Mouse (Mus musculus) bone marrow macrophage, adult 2 months (primary cell): ENCODE data around the gene Zmynd11. TPM values are rescaled to one million over a fixed set of nuclear protein-coding genes. Genes with fewer than 3 reads are reported as not detected.

Source experiments
- H3K27ac ChIP-seq: 2 replicates; pipeline ENCODE4 v1.5.1; 2012; ENCODE audit warnings: low read depth, low read length; ENCODE audit not compliant: insufficient read depth
- H3K4me1 ChIP-seq: 2 replicates; pipeline ENCODE4 v1.6.1; 2012; ENCODE audit warnings: low read length; ENCODE audit not compliant: control insufficient read depth, insufficient read depth
- H3K4me3 ChIP-seq: 2 replicates; pipeline ENCODE4 v1.5.1; 2012; ENCODE audit warnings: mild to moderate bottlenecking, low read length, moderate library complexity; ENCODE audit not compliant: insufficient read depth
- CTCF ChIP-seq: IDR thresholded peaks from 2 replicates; pipeline ENCODE4 v1.5.1; 2012; ENCODE audit warnings: low read depth, mild to moderate bottlenecking, low read length, moderate library complexity
- POLR2A ChIP-seq: IDR thresholded peaks from 2 replicates; pipeline ENCODE4 v1.6.1; 2012; ENCODE audit warnings: mild to moderate bottlenecking, low read depth, low read length, borderline replicate concordance
- polyA plus RNA-seq: library from polyadenylated mRNA; stranded (reverse); fragments of >200 nt; gene quantifications from 2 replicates; pipeline ENCODE4 v1.2.4, GENCODE M21; 2012; ENCODE audit not compliant: missing spikeins, insufficient read depth, insufficient read length

Zmynd11 gene
- polyA plus RNA-seq, 1 experiment: 74.8 TPM

- Histone ChIP-seq H3K4me1 (no peaks in the 10 kb centered on the region), H3K4me3 (no peak overlapping the region), H3K27ac (no peak overlapping the region)
- TF ChIP-seq POLR2A (no peak), CTCF (no peak)
Measured at GRCm38 (mm10) chr13:9729073-9729472, 36.1 kb downstream of the Zmynd11 start.

DNA sequence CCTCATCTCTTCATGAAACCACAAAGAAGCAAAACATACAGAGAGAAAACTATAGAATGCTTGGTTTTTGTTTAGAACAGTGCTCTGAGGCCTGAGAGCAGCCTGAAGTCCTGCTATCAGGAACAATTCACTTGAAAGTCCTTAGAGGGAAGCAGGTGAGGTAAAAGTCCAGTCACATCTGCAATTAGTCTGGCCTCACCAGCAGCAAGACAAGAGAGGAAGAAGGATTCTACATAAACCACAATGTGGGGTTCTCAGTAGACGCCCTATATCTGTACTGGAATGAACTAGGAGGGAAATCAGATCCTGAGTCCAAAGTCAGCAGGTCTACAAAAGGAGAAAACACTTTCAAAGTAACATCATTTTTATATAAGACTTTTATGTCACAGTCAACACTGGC lies 49.9 kb downstream of the Zmynd11 start:
- 0 out of 2 replicates have a peak, but pooled peaks cover 3% of the 10 kb centered on the region for H3K4me1 ChIP-seq
- TF ChIP-seq CTCF (no peak), POLR2A (no peak)
- no peak overlapping the region for H3K27ac ChIP-seq
- no peak overlapping the region for H3K4me3 ChIP-seq

- Histone ChIP-seq H3K4me1 (0 out of 2 replicates have a peak, but pooled peaks cover 3% of the 10 kb centered on the region), H3K27ac (no peak overlapping the region), H3K4me3 (no peak overlapping the region)
- TF ChIP-seq POLR2A: no peak
- TF ChIP-seq CTCF: no peak
Measured at GRCm38 (mm10) chr13:9713462-9714134, 51.5 kb downstream of the Zmynd11 start.

DNA sequence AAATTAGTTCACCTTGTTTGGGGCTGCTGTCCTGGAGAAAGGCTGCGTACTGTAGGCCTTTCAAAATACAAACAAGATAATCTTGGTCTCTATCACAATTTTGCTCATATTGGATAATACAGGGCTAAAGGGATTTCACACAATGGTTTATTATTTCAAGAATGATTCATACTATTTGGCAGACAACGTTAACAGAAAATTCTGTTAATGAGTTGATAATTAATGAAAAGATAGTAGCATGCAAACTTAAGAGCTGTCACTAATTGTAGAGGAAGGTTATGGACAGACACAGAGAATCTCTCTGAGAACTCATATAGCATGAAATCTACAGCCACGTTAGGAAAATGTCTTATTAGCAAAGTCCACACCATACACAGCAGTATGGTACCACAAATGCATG lies 52.2 kb downstream of the Zmynd11 start:
- Histone ChIP-seq H3K27ac (no peak overlapping the region), H3K4me1 (peaks cover 3% of the 10 kb centered on the region), H3K4me3 (no peak overlapping the region)
- TF ChIP-seq CTCF (no peak), POLR2A (no peak)

DNA sequence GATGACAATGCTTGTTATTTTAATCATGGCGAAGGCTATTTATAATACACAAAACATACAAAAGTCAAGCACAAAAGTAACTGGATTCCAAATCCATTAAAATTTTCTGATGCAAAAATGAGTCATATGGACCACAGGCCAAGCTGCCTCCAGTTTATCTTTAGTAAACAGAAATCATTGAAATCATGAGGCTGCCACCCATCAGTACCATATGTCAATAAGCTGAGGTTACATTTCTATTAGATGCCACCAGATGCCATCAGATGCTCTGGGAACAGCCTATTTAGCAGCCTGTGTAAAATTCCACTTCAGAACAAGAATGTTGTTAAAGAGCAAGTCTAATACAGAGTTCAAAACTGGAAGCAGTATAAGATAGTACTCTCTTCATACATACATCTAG lies 52.7 kb downstream of the Zmynd11 start:
- Histone ChIP-seq H3K4me1 (peaks cover 6% of the 10 kb centered on the region), H3K27ac (no peak overlapping the region), H3K4me3 (no peak overlapping the region)
- TF ChIP-seq CTCF: no peak
- no peak for TF ChIP-seq POLR2A

DNA sequence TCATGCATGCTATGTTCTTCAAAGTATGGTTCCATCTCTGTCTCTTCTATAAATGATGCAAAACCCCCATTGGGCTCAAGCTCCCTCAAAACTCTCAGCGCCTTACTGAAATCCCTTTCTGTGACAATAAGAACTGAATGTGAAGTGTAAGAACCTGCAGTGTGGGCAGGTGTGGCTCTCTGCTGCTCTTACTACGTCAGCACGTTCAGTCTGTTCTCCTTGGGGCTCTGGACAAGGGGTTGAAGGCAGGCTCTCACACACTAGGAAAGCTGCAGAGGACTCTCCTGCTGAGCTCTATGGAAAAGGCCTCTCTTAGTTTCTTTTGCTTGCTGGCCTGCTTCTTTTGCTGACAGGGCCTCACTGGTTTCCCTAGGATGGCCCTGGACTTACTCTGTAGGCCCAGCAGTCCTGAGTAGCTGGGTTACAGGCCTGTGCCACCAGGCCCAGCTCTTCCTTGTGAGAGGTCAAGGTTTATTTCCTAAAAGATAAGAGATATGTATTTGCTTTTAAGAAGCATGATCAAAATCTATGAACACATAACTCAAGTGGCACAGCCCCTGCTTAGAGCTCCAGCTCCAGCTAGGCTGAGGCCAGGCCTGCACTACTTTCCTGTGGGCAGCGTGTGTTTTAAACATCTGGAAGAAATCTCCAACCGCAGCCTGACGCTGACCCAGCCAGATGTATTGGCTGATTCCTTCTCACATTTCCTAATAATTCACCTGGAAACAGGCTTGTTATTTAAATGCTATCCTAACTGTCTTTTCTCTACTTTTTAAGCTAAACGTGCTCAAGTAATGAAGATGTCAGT lies 56.5 kb downstream of the Zmynd11 start:
- H3K4me1 ChIP-seq: peaks cover 5% of the 10 kb centered on the region
- TF ChIP-seq CTCF (no peak), POLR2A (no peak)
- no peak overlapping the region for H3K4me3 ChIP-seq
- H3K27ac ChIP-seq: no peak overlapping the region

- TF ChIP-seq POLR2A (no peak), CTCF (no peak)
- Histone ChIP-seq H3K4me1 (peaks cover 5% of the 10 kb centered on the region), H3K27ac (no peak overlapping the region), H3K4me3 (no peak overlapping the region)
Measured at GRCm38 (mm10) chr13:9706720-9707119, 58.4 kb downstream of the Zmynd11 start.

- TF ChIP-seq CTCF (no peak), POLR2A (no peak)
- peaks cover 3% of the 10 kb centered on the region; the same call in 1 of the 2 replicates for H3K4me1 ChIP-seq
- H3K4me3 ChIP-seq: no peak overlapping the region
- no peak overlapping the region for H3K27ac ChIP-seq
Measured at GRCm38 (mm10) chr13:9702615-9703235, 62.4 kb downstream of the Zmynd11 start.

DNA sequence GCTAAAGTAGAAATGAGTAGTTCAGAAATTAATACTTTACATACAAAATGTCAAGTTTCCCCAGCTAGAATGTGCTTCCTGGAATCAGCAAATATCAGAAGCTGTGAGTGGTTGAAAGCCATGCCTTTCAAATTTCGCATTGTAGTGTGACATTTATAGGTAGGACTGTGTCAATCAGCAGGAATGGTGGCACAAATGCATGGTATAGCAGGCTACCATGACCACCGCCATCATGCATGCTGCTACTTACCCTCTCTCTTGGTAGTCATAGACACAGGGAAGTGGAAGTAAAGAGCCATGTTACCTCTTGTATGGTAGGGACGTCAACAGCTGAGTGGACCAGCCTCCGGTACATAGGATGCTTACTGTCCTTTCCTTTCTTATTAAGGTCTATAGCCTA lies 67.8 kb downstream of the Zmynd11 start:
- TF ChIP-seq POLR2A (no peak), CTCF (no peak)
- no peak overlapping the region for H3K27ac ChIP-seq
- H3K4me3 ChIP-seq: no peak overlapping the region
- H3K4me1 ChIP-seq: no peaks in the 10 kb centered on the region

DNA sequence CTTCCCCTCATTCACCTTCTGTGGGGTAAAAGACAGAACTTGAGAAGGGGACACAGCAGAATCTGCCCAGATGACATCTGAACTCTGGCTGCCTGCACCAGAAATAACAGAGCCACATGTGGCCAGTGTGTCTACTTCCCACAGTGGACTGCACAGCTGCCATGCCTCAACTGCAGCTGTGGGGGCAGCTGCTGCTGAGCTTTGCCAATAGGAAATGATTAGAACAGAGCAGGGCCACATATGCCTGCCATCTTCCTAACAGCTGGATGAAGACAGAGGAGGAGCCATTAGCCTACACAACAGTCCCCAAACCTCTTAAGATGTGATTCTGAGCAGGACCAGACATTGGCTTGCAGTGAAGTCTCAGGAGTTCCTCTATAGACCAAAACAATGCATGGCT lies 69.3 kb downstream of the Zmynd11 start:
- TF ChIP-seq CTCF (no peak), POLR2A (no peak)
- Histone ChIP-seq H3K4me3 (no peak overlapping the region), H3K4me1 (no peaks in the 10 kb centered on the region), H3K27ac (no peak overlapping the region)
